Mouse (Mus musculus): ENCODE measurements at regions not wholly inside any gene's neighbourhood (a gene's known extent, or its start where the extent isn't known, plus 50 kb on each side); places are given as distances from the start of the nearest gene placed in this dataset.

- Histone ChIP-seq H3K36me3 (ENCODE audit: control insufficient read depth, insufficient read depth) (no peaks in the 10 kb centered on the region), H3K4me2 (ENCODE audit: low read depth) (no peak overlapping the region), H3ac (ENCODE audit: control insufficient read depth, insufficient read length) (no peak overlapping the region), H3K4me3 (no peak overlapping the region), H3K27me3 (ENCODE audit: control insufficient read depth, insufficient read depth, insufficient read length) (no peaks in the 10 kb centered on the region), H3K79me2 (ENCODE audit: control insufficient read depth, insufficient read depth) (no peaks in the 10 kb centered on the region)
- TF ChIP-seq USF1 (IDR thresholded peaks at IDR 0.05; ENCODE audit: low read depth), result no peak
- TF ChIP-seq TCF3 (IDR thresholded peaks at IDR 0.05; ENCODE audit: insufficient read length, low read depth), result no peak
- TF ChIP-seq REST (IDR thresholded peaks at IDR 0.05; ENCODE audit: insufficient read depth, insufficient read length), result no peak
- no peak for TF ChIP-seq E2F4 (IDR thresholded peaks at IDR 0.05; ENCODE audit: insufficient read depth)
- no peak for TF ChIP-seq MYOG (IDR thresholded peaks at IDR 0.05; ENCODE audit: control insufficient read depth in 1 of 3, insufficient read depth in 1 of 3, insufficient read length in 2 of 3, low read depth in 2 of 3)
- TF ChIP-seq POLR2A (IDR thresholded peaks at IDR 0.05; ENCODE audit: insufficient read length, low read depth), result no peak
- TF ChIP-seq SRF (IDR thresholded peaks at IDR 0.05; ENCODE audit: control insufficient read depth, insufficient read length, low read depth), result no peak
- no peak for TF ChIP-seq CEBPB (IDR thresholded peaks at IDR 0.05; ENCODE audit: insufficient read depth, poor library complexity, severe bottlenecking)
- TF ChIP-seq MYOD1 (IDR thresholded peaks at IDR 0.05; ENCODE audit: control insufficient read depth in 1 of 3, insufficient read length in 2 of 3, low read depth in 2 of 3), result no peak
- TF ChIP-seq TCF12 (IDR thresholded peaks at IDR 0.05; ENCODE audit: insufficient read depth, poor library complexity, severe bottlenecking), result no peak
- no peak for TF ChIP-seq POLR2AphosphoS2 (IDR thresholded peaks at IDR 0.05; ENCODE audit: insufficient read length, low read depth)
- no peak for TF ChIP-seq MAX (IDR thresholded peaks at IDR 0.05; ENCODE audit: low read depth)
Observed at GRCm38 (mm10) chr1:193577821-193578220, 207.7 kb upstream of the Camk1g start.

- Histone ChIP-seq H3K4me2 (ENCODE audit: low read depth) (no peak overlapping the region), H3K4me3 (no peak overlapping the region), H3K27me3 (ENCODE audit: control insufficient read depth, insufficient read depth, insufficient read length) (no peaks in the 10 kb centered on the region), H3ac (ENCODE audit: control insufficient read depth, insufficient read length) (no peak overlapping the region), H3K36me3 (ENCODE audit: control insufficient read depth, insufficient read depth) (no peaks in the 10 kb centered on the region), H3K79me2 (ENCODE audit: control insufficient read depth, insufficient read depth) (no peaks in the 10 kb centered on the region)
- TF ChIP-seq MYOD1 (IDR thresholded peaks at IDR 0.05; ENCODE audit: control insufficient read depth in 1 of 3, insufficient read length in 2 of 3, low read depth in 2 of 3), result peak in 1 of 3 experiments; percentile 37
- no peak for TF ChIP-seq TCF12 (IDR thresholded peaks at IDR 0.05; ENCODE audit: insufficient read depth, poor library complexity, severe bottlenecking)
Observed at GRCm38 (mm10) chr1:193575986-193576713, 206.1 kb upstream of the Camk1g start.

- H3K4me2 ChIP-seq (ENCODE audit: low read depth), result no peak overlapping the region
- TF ChIP-seq REST (IDR thresholded peaks at IDR 0.05; ENCODE audit: insufficient read depth, insufficient read length) (no peak), CEBPB (IDR thresholded peaks at IDR 0.05; ENCODE audit: insufficient read depth, poor library complexity, severe bottlenecking) (no peak), POLR2AphosphoS2 (IDR thresholded peaks at IDR 0.05; ENCODE audit: insufficient read length, low read depth) (no peak)
- H3K36me3 ChIP-seq (ENCODE audit: control insufficient read depth, insufficient read depth), result no peaks in the 10 kb centered on the region
Observed at GRCm38 (mm10) chr1:193572827-193573226, 202.7 kb upstream of the Camk1g start.

GRCm38 (mm10) chr1:193572411-193572810 is 202.3 kb upstream of the Camk1g start:
- Histone ChIP-seq H3ac (ENCODE audit: control insufficient read depth, insufficient read length) (no peak overlapping the region), H3K4me3 (no peak overlapping the region), H3K36me3 (ENCODE audit: control insufficient read depth, insufficient read depth) (no peaks in the 10 kb centered on the region), H3K27me3 (ENCODE audit: control insufficient read depth, insufficient read depth, insufficient read length) (no peaks in the 10 kb centered on the region), H3K4me2 (ENCODE audit: low read depth) (no peak overlapping the region), H3K79me2 (ENCODE audit: control insufficient read depth, insufficient read depth) (no peaks in the 10 kb centered on the region)
- TF ChIP-seq POLR2AphosphoS2 (IDR thresholded peaks at IDR 0.05; ENCODE audit: insufficient read length, low read depth) (no peak), E2F4 (IDR thresholded peaks at IDR 0.05; ENCODE audit: insufficient read depth) (no peak), SRF (IDR thresholded peaks at IDR 0.05; ENCODE audit: control insufficient read depth, insufficient read length, low read depth) (no peak), CEBPB (IDR thresholded peaks at IDR 0.05; ENCODE audit: insufficient read depth, poor library complexity, severe bottlenecking) (no peak)

More at GRCm38 (mm10) chr1:193572827-193573226, 202.7 kb upstream of the Camk1g start:
- no peaks in the 10 kb centered on the region for H3K27me3 ChIP-seq (ENCODE audit: control insufficient read depth, insufficient read depth, insufficient read length)
- H3K79me2 ChIP-seq (ENCODE audit: control insufficient read depth, insufficient read depth), result no peaks in the 10 kb centered on the region
- no peak overlapping the region for H3ac ChIP-seq (ENCODE audit: control insufficient read depth, insufficient read length)
- H3K4me3 ChIP-seq, result no peak overlapping the region

- TF ChIP-seq POLR2AphosphoS2 (IDR thresholded peaks at IDR 0.05; ENCODE audit: insufficient read length, low read depth), result no peak
- no peak for TF ChIP-seq USF1 (IDR thresholded peaks at IDR 0.05; ENCODE audit: low read depth)
- TF ChIP-seq E2F4 (IDR thresholded peaks at IDR 0.05; ENCODE audit: insufficient read depth), result no peak
- TF ChIP-seq MYOD1 (IDR thresholded peaks at IDR 0.05; ENCODE audit: control insufficient read depth in 1 of 3, insufficient read length in 2 of 3, low read depth in 2 of 3), result no peak
- no peak for TF ChIP-seq POLR2A (IDR thresholded peaks at IDR 0.05; ENCODE audit: insufficient read length, low read depth)
- no peak for TF ChIP-seq REST (IDR thresholded peaks at IDR 0.05; ENCODE audit: insufficient read depth, insufficient read length)
- no peak for TF ChIP-seq MAX (IDR thresholded peaks at IDR 0.05; ENCODE audit: low read depth)
- no peak for TF ChIP-seq MYOG (IDR thresholded peaks at IDR 0.05; ENCODE audit: control insufficient read depth in 1 of 3, insufficient read depth in 1 of 3, insufficient read length in 2 of 3, low read depth in 2 of 3)
- TF ChIP-seq CEBPB (IDR thresholded peaks at IDR 0.05; ENCODE audit: insufficient read depth, poor library complexity, severe bottlenecking), result no peak
- no peak for TF ChIP-seq TCF12 (IDR thresholded peaks at IDR 0.05; ENCODE audit: insufficient read depth, poor library complexity, severe bottlenecking)
- TF ChIP-seq TCF3 (IDR thresholded peaks at IDR 0.05; ENCODE audit: insufficient read length, low read depth), result no peak
- TF ChIP-seq SRF (IDR thresholded peaks at IDR 0.05; ENCODE audit: control insufficient read depth, insufficient read length, low read depth), result no peak
- Histone ChIP-seq H3ac (ENCODE audit: control insufficient read depth, insufficient read length) (no peak overlapping the region), H3K79me2 (ENCODE audit: control insufficient read depth, insufficient read depth) (no peaks in the 10 kb centered on the region), H3K27me3 (ENCODE audit: control insufficient read depth, insufficient read depth, insufficient read length) (no peaks in the 10 kb centered on the region), H3K36me3 (ENCODE audit: control insufficient read depth, insufficient read depth) (no peaks in the 10 kb centered on the region), H3K4me2 (ENCODE audit: low read depth) (no peak overlapping the region), H3K4me3 (no peak overlapping the region)
Observed at GRCm38 (mm10) chr1:193571088-193571487, 201.0 kb upstream of the Camk1g start.

All from myocyte (in vitro differentiated cells).